Mouse (Mus musculus) lung, postnatal 0 days (tissue): ENCODE results near the gene Ralgps2.

Source experiments
- CTCF ChIP-seq: IDR thresholded peaks from 2 replicates; pipeline ENCODE4 v1.5.1; 2016; ENCODE audit warnings: antibody characterized with exemption, mild to moderate bottlenecking
- EP300 ChIP-seq: IDR thresholded peaks from 2 replicates; pipeline ENCODE4 v1.6.1; 2016; ENCODE audit warnings: antibody characterized with exemption, mild to moderate bottlenecking, control low read depth

DNA sequence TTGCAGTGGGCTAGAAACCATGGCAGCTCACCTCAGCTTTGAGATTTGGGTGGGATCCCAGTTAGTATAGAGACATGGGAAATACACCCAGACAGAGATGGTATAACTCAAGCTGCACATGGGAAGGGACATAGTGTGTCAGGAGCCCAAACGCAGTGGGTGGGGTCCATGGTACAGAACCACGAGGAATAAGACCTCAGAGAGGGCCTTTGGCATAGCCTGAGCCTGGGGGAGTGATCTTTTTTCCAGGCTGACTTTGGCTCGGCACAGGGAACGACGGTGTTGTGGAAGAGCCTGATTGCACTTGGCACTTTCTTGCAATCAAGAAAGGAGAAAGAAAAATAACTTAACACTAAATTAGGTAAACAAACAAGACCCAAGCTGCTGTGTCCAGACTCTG lies 170.3 kb downstream of the Ralgps2 start:
- TF ChIP-seq CTCF (no peak), EP300 (no peak)
